In genomic region chr13:99391417-99391816, GRCm38 (mm10) we compare ENCODE assay signal across 7 mouse cellular contexts. TPM values are rescaled to one million over a fixed set of nuclear protein-coding genes. Genes with fewer than 3 reads are reported as not detected.
A peak's percentile ranks its signal among the peaks of the same experiment; 100 is the strongest.
DNase-seq lines count a peak whose midpoint lies in the region.

No protein-coding gene starts in this region.

- intact Hi-C loops in heart, postnatal 36 days (cut with DNase I) = no loop called here

- peak; percentile 51 for DNase-seq in layer of hippocampus, adult 11-12 months (ENCODE audit: low spot score)
- DNase-seq in layer of hippocampus, adult 9-10 months (ENCODE audit: low spot score) = no peak
- peak; percentile 53 to 64 for DNase-seq in adrenal gland, adult 18-20 months (ENCODE audit: low spot score in 2 of 2)
- DNase-seq in cerebellum, postnatal 10 days = peak; percentile 67 to 75
- peak; percentile 54 to 57 for DNase-seq in heart, postnatal 36 days
- peak; percentile 20 for DNase-seq in right cerebral cortex, postnatal 4 days
- no peak for DNase-seq in embryo, embryonic 11 days

RNA-seq across cellular contexts. Expression of gene Mrps27, which starts 46.8 kb away (rescaled TPM):
- total RNA-seq in adrenal gland, adult 18-20 months (2021) = 10 to 100 TPM; 39.8 to 40.9 TPM
- 10 to 100 TPM; 48.2 to 48.8 TPM for total RNA-seq in heart, postnatal 36 days (2021)

RNA-seq across cellular contexts. Expression of gene Ptcd2, which starts 46.9 kb away (rescaled TPM):
- 10 to 100 TPM; 30.1 to 31.5 TPM for total RNA-seq in adrenal gland, adult 18-20 months (2021)
- total RNA-seq in heart, postnatal 36 days (2021) = 10 to 100 TPM; 47.0 to 49.2 TPM

Comparison
In these comparisons a context has a peak if more than half of its experiments do, and no peak if none do; other contexts are left out.
1. DNase-seq: peak in layer of hippocampus, adult 11-12 months (single experiment), adrenal gland, adult 18-20 months (2 of 2), cerebellum, postnatal 10 days (2 of 2), heart, postnatal 36 days (2 of 2) and right cerebral cortex, postnatal 4 days (single experiment); none in layer of hippocampus, adult 9-10 months (single experiment) and embryo, embryonic 11 days (single experiment).